Mouse (Mus musculus) thymus, adult 2 months (tissue): Measurements from ENCODE around the gene Ccdc9.

Experiments used
- CTCF ChIP-seq: fragments of 200-500 bp; IDR thresholded peaks from 2 replicates; pipeline ENCODE4 v1.5.1; 2012; ENCODE audit warnings: mild to moderate bottlenecking, control low read depth, low read length, moderate library complexity, borderline replicate concordance; ENCODE audit not compliant: control insufficient read depth, poor library complexity, insufficient read depth; ENCODE audit errors: extremely low read depth
- POLR2A ChIP-seq: fragments of 200-500 bp; IDR thresholded peaks from 2 replicates; pipeline ENCODE4 v1.6.1; 2012; ENCODE audit warnings: mild to moderate bottlenecking, low read length, control low read depth, moderate library complexity; ENCODE audit not compliant: control insufficient read depth, poor library complexity, insufficient read depth; ENCODE audit errors: extremely low read depth

DNA sequence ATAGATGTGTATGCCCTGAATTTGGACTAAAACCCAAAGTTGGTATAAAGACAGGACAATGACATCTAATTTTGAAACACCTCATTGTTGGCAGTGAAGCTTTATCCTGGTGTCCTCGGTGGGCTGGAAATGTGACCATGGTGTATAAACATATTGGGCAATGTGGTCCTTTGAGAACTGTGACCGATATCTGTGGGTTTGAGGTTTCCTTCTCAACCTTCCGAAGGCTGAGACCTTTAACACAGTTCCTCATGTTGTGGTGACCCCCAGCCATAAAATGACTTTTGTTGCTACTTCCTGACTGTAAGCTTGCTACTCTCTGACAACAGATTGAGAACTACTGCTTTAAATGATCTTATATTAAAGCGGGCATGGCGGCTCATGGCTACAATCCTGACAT lies 35.9 kb downstream of the Ccdc9 start:
- no peak for TF ChIP-seq POLR2A
- no peak for TF ChIP-seq CTCF
